18 mouse cellular contexts compared by ENCODE assay signal in genomic region chr8:113137361-113137760, GRCm38 (mm10).
"Had no signal": no experiment of that assay in that cellular context is flagged by ENCODE, and none has a peak within 500 bp of the region (broad histone marks: within the 10 kb centered on the region; RNA-seq: fewer than 3 reads in every experiment).

No protein-coding gene starts in this region.

- H3K27ac ChIP-seq: kidney, postnatal 0 days; limb, embryonic 12.5 days; liver, embryonic 13.5 days; lung, embryonic 15.5 days; macrophage; midbrain, embryonic 15.5 days; neural tube, embryonic 12.5 days; stomach, postnatal 0 days had no signal

- H3K4me1 ChIP-seq: limb, embryonic 12.5 days; liver, embryonic 13.5 days; lung, embryonic 15.5 days; megakaryocyte, embryonic 14.5 days; midbrain, embryonic 15.5 days; neural tube, embryonic 12.5 days had no signal

- H3K4me3 ChIP-seq: limb, embryonic 12.5 days; liver, embryonic 13.5 days; lung, embryonic 15.5 days; megakaryocyte, embryonic 14.5 days; midbrain, embryonic 15.5 days; neural tube, embryonic 12.5 days had no signal

- DNase-seq: kidney, postnatal 36 days; layer of hippocampus, adult 9-11 months; layer of hippocampus, postnatal 36 days; liver; liver, embryonic 13.5 days; liver, postnatal 0 days; lung, postnatal 14 days; retina, postnatal 1 day; right cerebral cortex, postnatal 14 days had no signal

- H3K27me3 ChIP-seq: limb, embryonic 12.5 days; liver, embryonic 13.5 days; lung, embryonic 15.5 days; megakaryocyte, embryonic 14.5 days; midbrain, embryonic 15.5 days; neural tube, embryonic 12.5 days had no signal

- H3K9me3 ChIP-seq: limb, embryonic 12.5 days; liver, embryonic 13.5 days; lung, embryonic 15.5 days; midbrain, embryonic 15.5 days; neural tube, embryonic 12.5 days had no signal

- H3K36me3 ChIP-seq: limb, embryonic 12.5 days; liver, embryonic 13.5 days; lung, embryonic 15.5 days; midbrain, embryonic 15.5 days; neural tube, embryonic 12.5 days had no signal

- H3K9ac ChIP-seq: limb, embryonic 12.5 days; liver, embryonic 13.5 days; liver, postnatal 0 days; lung, embryonic 15.5 days; midbrain, embryonic 15.5 days; neural tube, embryonic 12.5 days had no signal

- H3K4me2 ChIP-seq: limb, embryonic 12.5 days; liver, embryonic 13.5 days; lung, embryonic 15.5 days; midbrain, embryonic 11.5 days; midbrain, embryonic 15.5 days; neural tube, embryonic 12.5 days had no signal

- ATAC-seq: liver, postnatal 0 days; midbrain, embryonic 15.5 days had no signal
